Mouse (Mus musculus) kidney, embryonic 14.5 days (tissue): Measurements from ENCODE around the gene Mrpl35. TPM values are rescaled to one million over a fixed set of nuclear protein-coding genes. Genes with fewer than 3 reads are reported as not detected.

Source experiments
- ATAC-seq: fragments of 200-750 bp; cut with Nextera tagmentation; 2 replicates; pipeline ENCODE4 v1.8.0; 2017; ENCODE audit warnings: moderate number of reproducible peaks, mild to moderate bottlenecking, moderate TSS enrichment, moderate library complexity; ENCODE audit not compliant: low FRiP score, low TSS enrichment
- H3K27ac ChIP-seq: fragments of 300-500 bp; sonication (generic); 2 replicates; pipeline ENCODE4 v1.5.1; 2014; ENCODE audit warnings: low read depth, mild to moderate bottlenecking, low read length, moderate library complexity, mixed read lengths
- H3K27me3 ChIP-seq: fragments of 300-500 bp; sonication (generic); 2 replicates; pipeline ENCODE4 v1.6.1; 2014; ENCODE audit warnings: mild to moderate bottlenecking, low read length; ENCODE audit not compliant: control insufficient read depth, insufficient read depth
- H3K36me3 ChIP-seq: fragments of 300-500 bp; sonication (generic); 2 replicates; pipeline ENCODE4 v1.6.1; 2014; ENCODE audit warnings: low read length, mixed read lengths; ENCODE audit not compliant: control insufficient read depth, insufficient read depth
- H3K4me1 ChIP-seq: fragments of 300-500 bp; sonication (generic); 2 replicates; pipeline ENCODE4 v1.6.1; 2014; ENCODE audit warnings: low read length, mixed read lengths; ENCODE audit not compliant: control insufficient read depth, insufficient read depth
- H3K4me2 ChIP-seq: fragments of 300-500 bp; sonication (generic); replicated peaks from 2 replicates; pipeline ENCODE4 v1.6.1; 2014; ENCODE audit warnings: low read depth, mild to moderate bottlenecking, low read length
- H3K4me3 ChIP-seq: fragments of 300-500 bp; sonication (generic); 2 replicates; pipeline ENCODE4 v1.5.1; 2014; ENCODE audit warnings: mild to moderate bottlenecking, low read length
- H3K9ac ChIP-seq: fragments of 300-500 bp; sonication (generic); 2 replicates; pipeline ENCODE4 v1.6.1; 2014; ENCODE audit warnings: low read depth, mild to moderate bottlenecking, low read length, moderate library complexity
- H3K9me3 ChIP-seq: fragments of 300-500 bp; sonication (generic); 2 replicates; pipeline ENCODE4 v1.6.1; 2016; ENCODE audit warnings: low read length; ENCODE audit not compliant: control insufficient read depth
- WGBS: fragments of 180-500 bp; shearing (Covaris S2); extraction: QIAGEN DNeasy Blood & Tissue Kit; methylation state at CpG from one replicate; pipeline ENCODE4 v1.1.7; 2014; 5-methylcytosine and 5-hydroxymethylcytosine counted together
- polyA plus RNA-seq: library from polyadenylated mRNA; unstranded; fragments of >200 nt; fragmentation: Nextera tagmentation; extraction: Ambion mirVana; gene quantifications from 2 replicates; pipeline ENCODE4 v1.2.1, GENCODE M21; 2014

The Mrpl35 gene
- polyA plus RNA-seq, 1 experiment from 2014 or later, result 77.5 TPM

DNA sequence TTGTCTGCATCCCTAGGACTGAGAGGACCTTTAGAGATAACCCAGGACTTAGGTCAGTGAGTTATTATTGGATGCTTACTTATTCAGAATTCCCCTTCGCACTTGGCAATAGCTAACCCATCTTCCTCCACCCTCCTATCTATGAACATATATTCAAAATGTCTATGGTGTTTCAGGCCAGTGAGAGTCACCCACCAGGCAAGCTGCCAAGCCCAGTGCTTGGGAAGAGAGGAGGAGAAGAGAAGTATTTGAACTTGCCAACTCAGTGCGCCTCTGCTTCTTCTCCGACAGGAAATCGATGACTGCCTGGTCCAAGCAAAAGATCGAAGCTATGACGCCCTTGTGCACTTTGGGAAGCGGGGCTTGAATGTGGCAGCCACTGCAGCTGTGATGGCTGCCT lies 46.3 kb downstream of the Mrpl35 start:
- no peak for ATAC-seq
- WGBS, result 90% methylated on average over 7 of the region's 7 CpGs
- no peak overlapping the region for H3K4me3 ChIP-seq
- H3K36me3 ChIP-seq, result no peaks in the 10 kb centered on the region
- no peak overlapping the region for H3K27ac ChIP-seq
- H3K4me1 ChIP-seq, result no peaks in the 10 kb centered on the region
- no peaks in the 10 kb centered on the region for H3K9me3 ChIP-seq
- H3K9ac ChIP-seq, result no peak overlapping the region
- no peaks in the 10 kb centered on the region for H3K27me3 ChIP-seq
- H3K4me2 ChIP-seq, result no peak overlapping the region

DNA sequence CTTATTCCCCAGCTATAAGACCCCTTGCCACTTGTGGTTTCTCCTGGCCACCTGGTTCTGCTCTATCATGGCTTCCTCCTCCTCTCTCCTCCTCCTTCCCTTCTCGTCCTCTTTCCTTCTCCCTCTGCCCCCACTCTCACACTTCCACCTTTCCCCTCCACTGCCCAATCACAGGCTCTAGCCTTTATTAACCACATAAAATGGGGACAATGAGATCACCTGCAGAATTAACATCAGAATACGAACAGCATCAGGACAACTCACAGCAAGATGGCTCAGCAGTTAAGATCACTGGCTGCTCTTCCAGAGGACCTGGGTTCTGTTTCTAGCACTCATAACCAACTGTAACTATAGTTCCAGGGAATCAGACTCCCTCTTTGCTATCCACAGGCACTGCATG lies 46.9 kb downstream of the Mrpl35 start:
- no peak overlapping the region for H3K4me2 ChIP-seq
- no peaks in the 10 kb centered on the region for H3K4me1 ChIP-seq
- H3K27ac ChIP-seq, result no peak overlapping the region
- WGBS, result 85% methylated on average over 2 of the region's 2 CpGs
- no peaks in the 10 kb centered on the region for H3K9me3 ChIP-seq
- no peak overlapping the region for H3K4me3 ChIP-seq
- no peaks in the 10 kb centered on the region for H3K36me3 ChIP-seq
- H3K9ac ChIP-seq, result no peak overlapping the region
- no peaks in the 10 kb centered on the region for H3K27me3 ChIP-seq
- no peak for ATAC-seq

DNA sequence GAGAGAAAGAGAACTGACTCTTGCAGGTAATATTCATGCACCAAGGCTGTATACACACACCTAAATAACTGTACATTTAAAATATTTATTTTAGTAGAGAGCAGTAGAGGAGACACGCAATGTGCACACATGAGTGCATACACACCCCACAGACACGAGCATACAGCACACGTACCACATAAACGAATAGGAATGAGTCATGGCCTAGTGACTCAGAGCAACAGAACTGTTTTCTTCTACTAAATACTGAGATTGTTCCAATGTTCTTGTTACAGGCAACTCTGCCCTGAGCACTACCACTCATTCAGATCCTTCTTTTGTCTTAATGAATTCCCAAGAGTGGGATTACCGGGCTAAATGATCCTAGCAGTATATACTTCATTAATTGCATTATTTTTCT lies 48.8 kb downstream of the Mrpl35 start:
- 84% methylated on average over 5 of the region's 5 CpGs for WGBS
- Histone ChIP-seq H3K36me3 (no peaks in the 10 kb centered on the region), H3K9me3 (no peaks in the 10 kb centered on the region), H3K9ac (no peak overlapping the region), H3K27ac (no peak overlapping the region), H3K27me3 (no peaks in the 10 kb centered on the region), H3K4me3 (no peak overlapping the region), H3K4me1 (no peaks in the 10 kb centered on the region), H3K4me2 (no peak overlapping the region)
- no peak for ATAC-seq

DNA sequence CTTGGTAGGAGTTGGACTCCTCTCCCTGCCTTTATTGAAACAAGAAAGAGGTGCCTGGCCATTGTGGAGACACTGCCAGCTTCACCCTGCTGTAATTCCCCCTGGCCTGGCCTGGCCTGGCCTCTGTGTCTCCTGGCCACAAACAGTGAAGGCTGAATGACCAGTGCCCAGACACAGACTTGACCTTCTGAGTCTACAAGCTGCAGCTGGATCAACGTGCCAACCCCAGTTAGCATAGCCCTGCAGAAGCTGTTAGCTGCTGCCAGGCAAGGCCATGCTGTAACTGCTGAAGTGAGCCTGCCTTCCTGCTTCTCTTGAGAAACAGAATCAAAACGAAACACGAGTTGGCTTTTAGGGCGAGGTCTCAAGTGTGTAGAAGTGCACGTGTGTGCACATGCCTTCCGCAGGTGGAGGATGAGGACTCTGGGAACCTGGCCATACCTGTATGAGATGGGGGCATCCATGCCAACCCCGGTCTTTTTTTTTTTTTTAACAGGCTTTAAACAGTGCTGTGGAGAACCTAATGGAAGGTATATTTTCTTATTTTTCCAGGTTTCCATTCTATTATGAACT lies 54.0 kb downstream of the Mrpl35 start:
- H3K27ac ChIP-seq, result no peak overlapping the region

DNA sequence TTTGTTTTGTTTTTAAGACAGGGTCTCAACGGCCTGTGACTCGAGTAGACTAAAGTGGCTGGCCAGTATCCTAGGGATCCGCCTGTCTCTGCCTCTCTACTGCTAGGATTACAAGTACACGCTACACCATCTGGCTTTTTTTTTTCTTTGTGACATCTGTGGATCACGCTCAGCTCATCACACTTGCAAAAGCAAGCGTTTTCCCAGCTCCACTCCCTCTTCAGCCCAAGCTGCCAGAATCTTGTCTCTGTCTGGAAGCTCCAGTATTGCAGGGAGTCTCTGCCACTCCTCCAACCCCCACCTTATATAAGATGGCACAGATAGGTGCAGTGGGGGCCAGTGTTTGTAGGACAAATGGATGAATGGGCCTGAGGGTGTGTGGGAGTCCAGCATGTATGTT lies 54.6 kb downstream of the Mrpl35 start:
- WGBS, result 83% methylated on average over 6 of the region's 6 CpGs
- Histone ChIP-seq H3K9me3 (0 out of 2 replicates have a peak, but pooled peaks cover 3% of the 10 kb centered on the region), H3K9ac (no peak overlapping the region), H3K36me3 (no peaks in the 10 kb centered on the region), H3K27me3 (no peaks in the 10 kb centered on the region), H3K4me2 (no peak overlapping the region), H3K4me1 (no peaks in the 10 kb centered on the region), H3K27ac (no peak overlapping the region), H3K4me3 (no peak overlapping the region)
- no peak for ATAC-seq

More for the DNA sequence above, 54.0 kb downstream of the Mrpl35 start:
- H3K4me2 ChIP-seq, result no peak overlapping the region
- H3K27me3 ChIP-seq, result no peaks in the 10 kb centered on the region
- no peaks in the 10 kb centered on the region for H3K36me3 ChIP-seq
- no peak overlapping the region for H3K4me3 ChIP-seq
- no peaks in the 10 kb centered on the region for H3K4me1 ChIP-seq
- WGBS, result 83% methylated on average over 7 of the region's 7 CpGs
- ATAC-seq, result no peak
- 0 out of 2 replicates have a peak, but pooled peaks cover 3% of the 10 kb centered on the region for H3K9me3 ChIP-seq
- H3K9ac ChIP-seq, result no peak overlapping the region

DNA sequence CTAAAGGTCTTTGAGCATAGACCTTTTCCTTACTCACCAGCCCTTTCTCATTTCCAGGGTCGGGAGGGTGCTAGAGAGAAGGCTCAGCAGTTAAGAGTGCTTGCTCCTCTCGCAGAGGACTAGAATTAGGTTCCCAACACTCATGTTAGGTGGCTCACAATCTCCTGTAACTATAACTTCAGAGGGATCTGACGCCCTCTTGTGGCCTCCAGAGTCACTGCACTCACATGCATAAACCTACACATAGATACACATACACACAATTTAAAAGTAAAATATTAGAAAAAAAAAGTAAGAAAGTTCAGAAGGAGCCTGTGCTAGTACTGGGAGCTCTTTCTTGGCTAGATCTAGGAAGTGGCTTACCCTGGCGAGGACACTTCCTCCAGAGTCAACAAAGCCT lies 55.5 kb downstream of the Mrpl35 start:
- Histone ChIP-seq H3K4me2 (no peak overlapping the region), H3K9me3 (0 out of 2 replicates have a peak, but pooled peaks cover 3% of the 10 kb centered on the region), H3K9ac (no peak overlapping the region), H3K36me3 (no peaks in the 10 kb centered on the region), H3K4me1 (no peaks in the 10 kb centered on the region), H3K4me3 (no peak overlapping the region), H3K27me3 (no peaks in the 10 kb centered on the region), H3K27ac (no peak overlapping the region)
- ATAC-seq, result no peak
- WGBS, result 92% methylated on average over 4 of the region's 4 CpGs

DNA sequence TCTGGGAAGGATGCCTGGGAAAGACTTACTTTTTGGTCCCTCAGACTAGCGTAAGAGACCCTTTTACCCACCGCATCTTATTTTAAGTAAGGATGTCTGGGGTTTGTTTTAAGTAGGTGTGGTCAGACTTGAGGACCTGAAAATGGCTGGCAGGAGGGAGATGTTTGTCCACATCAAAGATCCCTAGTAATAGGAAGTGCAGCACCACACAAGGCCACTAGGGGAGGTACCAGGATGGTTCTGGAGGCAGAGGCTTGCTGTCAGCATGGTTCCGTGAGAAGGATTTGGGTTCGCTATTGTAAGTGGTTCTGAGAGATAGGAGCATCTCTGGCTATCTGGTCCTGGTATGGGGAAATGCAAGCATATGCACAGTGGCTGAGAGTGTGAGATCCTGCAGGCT lies 55.9 kb downstream of the Mrpl35 start:
- ATAC-seq, result no peak
- no peaks in the 10 kb centered on the region for H3K4me1 ChIP-seq
- 95% methylated on average over 4 of the region's 4 CpGs for WGBS
- H3K4me2 ChIP-seq, result no peak overlapping the region
- H3K4me3 ChIP-seq, result no peak overlapping the region
- H3K9me3 ChIP-seq, result 0 out of 2 replicates have a peak, but pooled peaks cover 3% of the 10 kb centered on the region
- H3K9ac ChIP-seq, result no peak overlapping the region
- no peaks in the 10 kb centered on the region for H3K27me3 ChIP-seq
- H3K27ac ChIP-seq, result no peak overlapping the region
- no peaks in the 10 kb centered on the region for H3K36me3 ChIP-seq

DNA sequence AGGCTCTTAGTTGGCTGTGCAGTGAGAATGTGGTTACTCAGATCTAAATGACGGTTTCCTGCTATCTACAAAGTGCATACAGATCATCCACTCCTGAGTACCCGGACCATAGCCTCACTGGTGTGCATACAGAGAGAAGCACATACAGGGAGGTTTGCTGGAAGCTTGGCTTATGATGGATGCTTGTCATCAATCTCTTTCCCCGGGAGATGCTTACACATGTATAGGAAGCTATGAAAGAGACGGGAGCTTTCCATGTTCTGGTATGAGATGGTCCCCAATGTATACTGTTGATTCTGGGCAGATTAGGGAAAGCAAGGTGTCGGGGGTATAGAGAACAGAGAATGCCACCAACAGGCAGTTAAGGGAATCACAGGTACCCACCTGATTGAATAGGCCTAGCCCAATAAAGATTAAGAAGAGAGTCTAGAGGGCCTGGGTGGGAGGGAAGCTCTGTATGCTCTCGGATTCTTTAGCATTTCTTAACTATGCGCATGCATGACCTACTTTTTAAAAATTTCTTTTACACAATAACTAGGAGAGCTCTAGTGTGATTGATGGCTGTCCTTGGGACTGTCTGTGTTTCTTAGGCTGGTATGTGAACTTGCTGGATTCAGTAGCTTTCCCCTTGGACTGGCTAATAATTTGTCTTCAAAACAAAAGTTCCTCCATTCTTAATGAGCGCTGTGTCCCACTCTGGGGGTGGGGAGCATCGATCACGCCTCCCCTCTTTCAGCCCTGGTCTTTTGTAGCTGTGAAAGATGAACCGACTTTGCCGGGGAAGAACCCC lies 56.7 kb downstream of the Mrpl35 start:
- no peak overlapping the region for H3K27ac ChIP-seq
- no peaks in the 10 kb centered on the region for H3K4me1 ChIP-seq
- no peaks in the 10 kb centered on the region for H3K36me3 ChIP-seq
- H3K9ac ChIP-seq, result no peak overlapping the region
- no peak for ATAC-seq
- H3K4me2 ChIP-seq, result no peak overlapping the region
- H3K9me3 ChIP-seq, result 0 out of 2 replicates have a peak, but pooled peaks cover 3% of the 10 kb centered on the region
- 82% methylated on average over 12 of the region's 12 CpGs for WGBS
- no peaks in the 10 kb centered on the region for H3K27me3 ChIP-seq
- H3K4me3 ChIP-seq, result no peak overlapping the region

DNA sequence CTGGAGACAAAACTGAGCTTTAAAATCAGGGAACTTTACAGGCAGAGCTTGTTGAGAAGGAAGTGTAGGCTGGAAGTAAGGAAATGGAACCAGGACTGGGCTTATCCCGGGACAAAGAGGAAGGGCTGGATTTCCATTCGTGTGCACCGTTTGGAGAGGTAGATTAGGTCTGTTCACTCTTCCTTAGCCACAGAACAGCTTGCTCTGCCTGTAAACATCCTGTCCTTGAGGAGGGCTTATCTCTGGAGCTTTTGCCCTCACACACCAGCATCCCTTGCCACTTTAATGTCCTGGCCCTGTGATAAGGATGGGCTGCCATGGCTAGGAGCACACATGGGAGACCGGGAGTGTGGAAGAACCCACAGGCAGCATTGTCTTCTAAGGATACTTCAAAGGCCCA lies 59.0 kb downstream of the Mrpl35 start:
- H3K9ac ChIP-seq, result no peak overlapping the region
- 0 out of 2 replicates have a peak, but pooled peaks cover 3% of the 10 kb centered on the region for H3K9me3 ChIP-seq
- no peaks in the 10 kb centered on the region for H3K36me3 ChIP-seq
- no peak overlapping the region for H3K4me2 ChIP-seq
- H3K27me3 ChIP-seq, result no peaks in the 10 kb centered on the region
- H3K4me1 ChIP-seq, result no peaks in the 10 kb centered on the region
- no peak overlapping the region for H3K27ac ChIP-seq
- no peak for ATAC-seq
- 65% methylated on average over 4 of the region's 4 CpGs for WGBS
- no peak overlapping the region for H3K4me3 ChIP-seq
